Mouse (Mus musculus): ENCODE measurements around the gene Cdc34. TPM values are rescaled to one million over a fixed set of nuclear protein-coding genes. Genes with fewer than 3 reads are reported as not detected.

Cdc34 gene
- total RNA-seq (2023) = 10 to 100 TPM; 68.4 to 73.0 TPM

DNA sequence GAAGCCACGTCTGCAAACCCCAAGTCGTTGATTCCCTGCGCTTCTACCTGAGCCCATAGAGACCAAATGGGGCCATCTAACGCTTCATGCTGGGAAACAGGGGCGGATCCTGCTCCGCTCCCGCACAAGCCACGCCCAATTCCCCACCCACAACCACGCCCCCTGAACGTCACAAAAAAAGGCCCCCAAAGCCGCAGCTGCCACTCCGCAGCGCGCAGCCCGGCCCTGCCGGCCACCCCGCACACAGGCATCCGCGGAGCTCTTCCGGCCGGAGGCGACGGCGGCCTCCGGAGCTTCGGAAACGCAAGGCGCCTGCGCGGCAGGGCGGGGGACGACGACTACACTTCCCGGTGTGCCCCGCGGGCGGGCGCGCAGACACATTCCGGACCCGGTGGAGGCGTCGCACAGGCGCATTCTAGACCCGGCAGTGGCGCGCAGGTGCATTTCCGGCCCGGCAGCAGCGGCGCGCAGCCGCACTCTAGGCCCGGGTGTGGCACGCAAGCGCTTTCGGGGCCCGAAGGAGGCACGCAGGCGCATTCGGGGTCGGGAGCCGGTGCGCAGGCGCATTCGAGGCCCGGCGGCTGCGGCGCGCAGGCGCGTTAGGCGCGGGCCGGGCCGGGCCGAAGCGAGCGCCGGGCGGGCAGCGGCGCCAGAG lies at the start of gene Cdc34:
TSS of gene Cdc34 (plus strand) at position 605 of the 655 bp plus-strand sequence.

DNA sequence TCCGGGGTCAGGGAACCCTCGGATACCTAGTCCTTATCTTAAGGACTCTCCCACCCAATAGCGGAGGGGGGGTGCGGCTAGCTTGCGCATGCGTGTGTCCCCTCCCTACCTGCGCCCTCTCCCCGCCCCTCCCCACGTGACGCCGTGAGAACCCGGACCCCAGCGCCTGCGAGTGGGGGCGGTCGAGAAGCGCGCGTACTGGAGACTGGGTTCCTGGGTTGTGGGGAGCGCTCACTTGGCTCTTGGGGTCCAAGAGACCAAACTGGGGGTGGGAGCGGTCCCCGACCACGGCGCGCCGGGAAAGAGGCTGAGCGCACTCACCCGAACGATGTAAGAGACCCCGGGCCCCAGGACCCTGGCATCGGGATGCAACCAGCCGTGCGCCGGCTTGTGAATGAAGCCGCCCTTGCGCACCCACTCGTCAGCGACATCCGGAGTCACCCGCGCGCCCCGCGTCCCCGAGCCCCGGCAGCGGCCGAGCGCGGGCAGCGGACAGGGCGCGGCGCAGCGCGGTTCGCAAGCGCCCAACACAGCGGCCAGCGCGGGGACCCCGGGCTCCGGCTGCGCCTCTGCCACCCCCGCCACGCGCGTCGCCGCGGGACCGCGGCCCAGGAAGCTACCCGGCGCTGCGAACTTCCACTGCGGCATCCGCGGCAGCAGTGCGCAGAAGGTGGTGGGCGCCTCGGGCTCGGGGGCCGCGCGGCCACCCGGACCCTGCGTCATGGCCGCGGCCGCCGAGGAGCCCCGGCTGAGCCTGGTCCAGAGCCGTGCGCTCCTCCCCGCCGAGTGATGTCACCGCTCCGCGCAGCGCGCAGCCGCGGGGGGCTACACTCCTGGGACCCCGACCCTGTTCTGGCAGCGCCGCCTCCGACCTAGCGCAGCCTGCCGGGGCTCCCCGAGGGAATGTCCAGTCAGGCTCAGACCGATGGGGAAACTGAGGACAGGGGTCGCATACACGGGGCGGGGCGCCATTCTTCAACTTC lies 44.6 kb upstream of the Cdc34 start, which contains the start of gene Shc2:
TSS of gene Shc2 (minus strand) at position 791 of the 983 bp plus-strand sequence.

DNA sequence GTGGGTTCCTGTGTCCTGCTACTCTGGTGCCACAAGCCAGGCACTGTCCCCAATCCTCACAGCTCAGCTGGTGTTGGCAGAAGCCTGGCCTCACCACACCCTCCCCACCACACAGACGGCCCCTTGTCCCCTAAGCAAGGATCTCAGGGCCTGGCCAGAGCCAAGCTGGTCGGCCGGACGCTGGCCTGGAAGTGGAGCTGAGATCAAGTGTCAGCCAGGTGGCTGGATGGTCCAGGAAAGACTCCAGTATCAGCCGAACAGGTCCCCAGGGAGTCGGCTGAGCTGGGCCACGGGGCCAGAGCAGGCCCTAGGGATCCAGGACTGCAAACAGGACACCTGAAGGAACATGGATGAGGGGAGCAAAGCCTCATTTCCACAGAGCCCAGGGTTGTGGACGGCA lies 36.3 kb upstream of the Cdc34 start, which contains the start of gene Odf3l2:
TSS of gene Odf3l2 (minus strand) at position 28 of the 400 bp plus-strand sequence.

DNA sequence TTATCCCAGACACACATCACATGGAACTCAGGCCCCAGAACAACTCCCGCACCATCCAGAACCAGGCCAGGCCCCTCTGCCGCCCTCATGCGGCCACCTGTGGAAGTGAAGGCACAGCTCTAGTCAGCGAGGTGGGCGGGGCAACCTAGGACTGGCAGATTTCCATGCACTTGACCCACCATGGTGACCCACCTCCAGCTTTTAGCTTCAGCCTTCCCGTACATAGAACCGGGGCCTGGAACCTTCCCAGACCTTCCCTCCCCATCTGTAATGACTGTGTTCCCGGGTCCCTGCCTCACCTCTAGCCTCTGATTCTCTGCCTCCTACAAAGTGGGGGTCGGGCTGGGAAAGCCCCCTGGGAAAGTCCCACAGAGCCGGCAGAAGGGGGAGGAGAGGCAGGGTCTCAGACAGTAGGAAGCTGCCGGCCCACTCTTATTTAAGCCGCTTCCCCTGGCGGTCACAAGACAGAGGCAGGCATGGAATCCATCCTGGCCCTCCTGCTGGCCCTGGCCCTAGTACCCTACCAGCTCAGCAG lies 17.8 kb upstream of the Cdc34 start, which contains the start of gene Madcam1:
TSS of gene Madcam1 (plus strand) at position 429 of the 535 bp plus-strand sequence.

DNA sequence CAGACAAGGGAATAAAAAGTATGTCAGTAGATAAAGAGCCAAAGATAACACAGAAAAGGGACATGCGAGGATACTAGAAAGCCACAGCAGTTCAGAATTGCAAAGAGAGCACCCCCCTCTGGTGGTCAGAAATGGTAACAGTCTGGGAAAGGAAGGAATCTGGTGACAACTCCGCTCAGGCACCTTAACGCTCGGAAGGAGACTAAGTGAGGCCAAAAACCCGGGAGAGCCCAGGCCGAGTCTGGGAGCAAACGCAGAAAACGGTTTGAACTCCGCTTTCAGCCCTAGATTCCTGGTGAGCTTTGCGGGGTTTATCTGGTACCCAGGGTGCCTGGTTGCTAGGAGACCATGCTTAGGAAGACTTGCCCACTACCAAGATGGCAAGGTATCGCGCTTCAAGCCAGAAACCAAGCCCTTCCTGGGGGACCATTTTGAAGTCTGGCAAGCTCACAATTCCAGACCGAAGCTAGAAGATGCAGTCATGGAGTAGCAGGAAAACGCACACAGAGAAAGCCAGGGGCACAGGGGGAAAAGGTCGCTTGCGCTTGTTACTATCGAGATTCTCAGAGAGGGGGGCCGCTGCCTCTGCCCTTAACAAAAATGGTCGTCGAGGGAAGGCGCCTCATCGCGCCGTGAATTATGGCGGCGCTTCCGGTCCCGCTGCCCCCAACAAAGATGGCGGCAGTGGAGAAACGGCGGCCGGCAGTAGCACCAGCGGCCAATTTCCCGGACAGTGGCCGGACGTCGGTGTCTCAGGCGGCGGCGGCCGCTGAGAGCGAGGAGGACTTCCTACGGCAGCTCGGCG lies 13.0 kb upstream of the Cdc34 start, which contains the start of gene Tpgs1:
TSS of gene Tpgs1 (plus strand) at position 599 of the 805 bp plus-strand sequence.

DNA sequence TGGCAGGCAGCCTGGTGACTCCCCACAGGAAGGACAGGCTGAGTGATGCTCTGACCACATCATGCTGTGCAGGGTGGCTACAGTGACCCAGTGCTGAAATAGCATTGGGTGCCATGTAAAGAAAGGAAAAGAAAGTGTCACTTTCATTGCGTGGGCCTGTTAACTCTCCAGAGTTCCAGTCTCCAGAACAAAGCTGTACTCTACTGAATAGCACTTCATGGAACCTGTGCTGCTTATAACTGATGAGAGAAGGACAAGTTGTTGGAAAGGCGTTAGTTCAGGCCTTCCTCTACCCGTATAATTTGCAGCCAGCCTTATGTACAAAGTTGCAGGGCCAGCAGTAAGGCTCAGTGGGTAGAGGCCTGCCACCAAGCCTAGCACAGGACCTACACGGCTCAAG lies 6.7 kb downstream of the Cdc34 start, which contains the start of gene Gzmm:
TSS of gene Gzmm (plus strand) at position 301 of the 400 bp plus-strand sequence.

DNA sequence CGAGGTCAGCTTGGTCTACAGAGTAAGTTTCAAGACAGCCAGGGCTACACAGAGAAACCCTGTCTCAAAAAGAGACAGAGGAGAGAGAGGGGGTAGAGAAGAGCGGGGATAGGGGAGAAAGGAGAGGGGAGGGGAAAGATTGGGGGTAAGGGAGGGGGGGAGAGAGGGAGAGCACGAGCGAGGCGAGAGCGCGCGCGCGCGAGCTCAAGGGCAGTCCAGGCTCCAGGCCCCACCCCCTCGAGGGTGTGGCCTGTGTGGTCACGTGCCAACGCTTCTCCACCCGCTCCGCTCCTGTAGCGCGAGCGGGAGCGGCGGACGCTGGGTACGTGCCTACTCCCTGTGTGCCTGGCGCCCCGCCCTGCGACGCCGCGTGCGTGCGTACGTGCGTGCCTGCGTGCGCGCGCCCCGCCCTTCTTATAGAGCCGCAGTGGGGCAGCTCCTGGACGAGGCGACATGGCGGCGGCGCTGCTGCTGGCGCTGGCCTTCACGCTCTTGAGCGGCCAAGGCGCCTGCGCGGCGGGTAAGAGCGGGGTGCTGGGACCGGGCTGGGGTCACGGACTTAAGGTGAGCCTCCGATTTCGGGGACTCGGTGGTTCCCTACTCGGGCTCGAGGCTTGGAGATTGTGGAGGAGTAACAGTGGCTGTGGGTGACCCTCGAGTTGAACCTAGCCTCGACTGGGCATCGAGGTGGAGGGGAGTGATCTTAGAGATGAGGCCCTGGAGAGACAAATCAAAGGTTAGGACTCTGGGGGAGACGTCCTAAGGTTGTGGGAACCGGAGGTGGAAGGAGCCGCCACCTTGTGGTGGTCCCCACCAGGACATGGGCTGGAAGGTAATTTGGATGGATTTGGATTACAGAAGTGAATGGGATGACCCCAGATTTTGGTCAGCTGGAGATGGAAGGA lies 22.3 kb downstream of the Cdc34 start, which contains the start of gene Bsg:
TSS of gene Bsg (plus strand) at position 427 of the 905 bp plus-strand sequence.

DNA sequence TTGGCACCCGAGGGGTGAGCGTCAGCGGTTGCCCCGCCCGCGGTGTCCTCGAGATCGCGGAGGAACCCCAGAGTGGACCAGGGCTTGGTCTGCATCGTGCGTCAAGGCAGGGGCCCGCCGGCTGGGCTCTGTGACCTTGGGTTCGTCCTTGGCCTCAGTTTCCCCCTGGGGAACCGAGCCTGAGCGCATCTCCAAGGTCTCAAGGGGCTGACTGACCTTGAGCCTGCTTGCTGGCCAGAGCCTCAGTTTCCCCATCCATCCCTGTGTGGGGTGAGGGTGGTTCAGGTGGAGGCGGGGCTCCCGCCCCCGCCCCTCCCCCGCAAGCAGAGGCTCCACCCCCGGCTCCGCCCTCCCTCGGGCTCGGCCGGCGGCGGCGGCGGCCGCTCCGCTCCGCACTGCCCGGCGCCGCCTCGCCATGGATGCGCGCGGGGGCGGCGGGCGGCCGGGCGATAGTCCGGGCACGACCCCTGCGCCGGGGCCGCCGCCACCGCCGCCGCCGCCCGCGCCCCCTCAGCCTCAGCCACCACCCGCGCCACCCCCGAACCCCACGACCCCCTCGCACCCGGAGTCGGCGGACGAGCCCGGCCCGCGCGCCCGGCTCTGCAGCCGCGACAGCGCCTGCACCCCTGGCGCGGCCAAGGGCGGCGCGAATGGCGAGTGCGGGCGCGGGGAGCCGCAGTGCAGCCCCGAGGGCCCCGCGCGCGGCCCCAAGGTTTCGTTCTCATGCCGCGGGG lies 34.4 kb downstream of the Cdc34 start, which contains the start of gene Hcn2:
TSS of gene Hcn2 (plus strand) at position 381 of the 734 bp plus-strand sequence.

Other genes starting within 250 kb of the Cdc34 start
- not detected for gene Vmn2r83, start 213.5 kb upstream of the Cdc34 start, total RNA-seq (2023)
- gene Plpp2, start 148.4 kb upstream of the Cdc34 start, total RNA-seq (2023) = 1 to 10 TPM; 3.7 to 5.6 TPM
- 10 to 100 TPM; 10.0 to 10.2 TPM for gene Mier2, start 127.0 kb upstream of the Cdc34 start, total RNA-seq (2023)
- not detected for gene Theg, start 94.9 kb upstream of the Cdc34 start, total RNA-seq (2023)
- gene C2cd4c, start 68.2 kb upstream of the Cdc34 start, total RNA-seq (2023) = not detected
- gene Shc2, start 44.3 kb upstream of the Cdc34 start, total RNA-seq (2023) = under 1 TPM in 1 of 2 experiments, not detected in 1; 0.18 TPM
- gene Odf3l2, start 36.5 kb upstream of the Cdc34 start, total RNA-seq (2023) = not detected
- gene Madcam1, start 17.6 kb upstream of the Cdc34 start, total RNA-seq (2023) = not detected
- gene Tpgs1, start 12.8 kb upstream of the Cdc34 start, total RNA-seq (2023) = 10 to 100 TPM; 20.0 to 24.9 TPM
- 1 to 10 TPM; 1.2 to 2.0 TPM for gene Gzmm, start 6.8 kb downstream of the Cdc34 start, total RNA-seq (2023)
- gene Bsg, start 22.3 kb downstream of the Cdc34 start, total RNA-seq (2023) = 100 to 1,000 TPM; 142 to 159 TPM
- under 1 TPM in 1 of 2 experiments, not detected in 1; 0.31 TPM for gene Hcn2, start 34.4 kb downstream of the Cdc34 start, total RNA-seq (2023)
- 10 to 100 TPM; 12.2 to 14.2 TPM for gene Polrmt, start 64.4 kb downstream of the Cdc34 start, total RNA-seq (2023)
- gene Fgf22, start 72.9 kb downstream of the Cdc34 start, total RNA-seq (2023) = not detected
- 10 to 100 TPM; 23.5 to 29.1 TPM for gene Rnf126, start 84.8 kb downstream of the Cdc34 start, total RNA-seq (2023)
- gene Fstl3, start 95.1 kb downstream of the Cdc34 start, total RNA-seq (2023) = 1 to 10 TPM; 4.3 to 4.5 TPM
- 10 to 100 TPM; 22.9 to 23.5 TPM for gene Prss57, start 108.8 kb downstream of the Cdc34 start, total RNA-seq (2023)
- 100 to 1,000 TPM; 118 to 122 TPM for gene Palm, start 111.4 kb downstream of the Cdc34 start, total RNA-seq (2023)
- 1 to 10 TPM in 1 of 2 experiments, under 1 TPM in 1; 0.64 to 1.1 TPM for gene Misp, start 138.8 kb downstream of the Cdc34 start, total RNA-seq (2023)
- 100 to 1,000 TPM; 255 to 282 TPM for gene Ptbp1, start 172.2 kb downstream of the Cdc34 start, total RNA-seq (2023)
- gene Prtn3, start 192.3 kb downstream of the Cdc34 start, total RNA-seq (2023) = 100 to 1,000 TPM; 525 to 560 TPM
- 10 to 100 TPM; 20.1 to 25.2 TPM for gene Plppr3, start 192.4 kb downstream of the Cdc34 start, total RNA-seq (2023)
- gene Elane, start 204.1 kb downstream of the Cdc34 start, total RNA-seq (2023) = 100 to 1,000 TPM; 647 to 654 TPM
- gene Cfd, start 208.7 kb downstream of the Cdc34 start, total RNA-seq (2023) = under 1 TPM in 1 of 2 experiments, not detected in 1; 0.46 TPM
- 10 to 100 TPM; 33.3 to 34.5 TPM for gene Med16, start 226.7 kb downstream of the Cdc34 start, total RNA-seq (2023)
- gene Gm26602, start 228.7 kb downstream of the Cdc34 start, total RNA-seq (2023) = not detected
- 1 to 10 TPM; 4.2 to 5.2 TPM for gene Kiss1r, start 234.8 kb downstream of the Cdc34 start, total RNA-seq (2023)
- 100 to 1,000 TPM; 448 to 486 TPM for gene R3hdm4, start 239.0 kb downstream of the Cdc34 start, total RNA-seq (2023)
- 100 to 1,000 TPM; 176 to 193 TPM for gene Arid3a, start 244.8 kb downstream of the Cdc34 start, total RNA-seq (2023)

Measured in neutrophil, adult 83 days (primary cell).